Mouse (Mus musculus): ENCODE results near the gene Olfr96. TPM values are rescaled to one million over a fixed set of nuclear protein-coding genes. Genes with fewer than 3 reads are reported as not detected.

Gene Olfr96
- not detected for total RNA-seq (2023)

DNA sequence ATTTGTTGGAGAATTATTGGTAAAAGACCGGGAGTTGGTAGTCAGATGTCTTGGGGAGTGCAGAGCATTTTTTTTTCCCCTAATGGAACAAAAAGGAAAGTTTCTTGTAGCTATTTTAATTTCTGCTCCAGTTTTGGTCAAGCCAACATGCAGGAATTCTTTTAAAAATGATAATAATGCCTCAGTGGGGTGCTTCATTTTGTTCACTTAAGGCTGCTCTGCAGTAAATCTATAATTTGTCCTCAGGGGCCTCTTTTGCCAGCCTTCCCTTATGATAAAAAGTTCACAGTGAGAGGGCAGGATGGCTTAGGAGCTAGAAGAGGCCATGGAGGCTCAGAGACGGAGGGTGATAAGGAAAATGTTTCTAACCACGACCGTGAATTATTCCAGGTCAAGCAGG is at the start of gene Olfr96:
TSS of gene Olfr96 (plus strand) at position 301 of the 400 bp plus-strand sequence.

DNA sequence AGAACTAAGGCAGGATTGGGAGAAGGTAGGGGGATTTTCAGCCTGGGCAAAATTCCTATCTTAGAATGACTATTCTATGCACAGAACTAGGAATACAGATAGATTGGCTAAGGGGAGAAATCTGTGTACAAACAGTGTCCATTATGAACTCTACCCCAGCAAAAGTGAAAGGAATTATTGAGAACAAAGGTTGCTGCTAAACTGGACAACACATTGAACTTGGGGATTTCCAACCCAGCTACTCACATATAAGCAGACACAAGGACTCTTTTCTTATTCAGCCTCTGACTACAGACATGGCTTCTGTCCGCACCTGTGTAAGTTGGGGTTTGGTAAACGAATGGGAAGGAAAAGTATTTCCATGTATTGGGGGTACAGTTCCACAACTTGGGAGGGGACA is 26.3 kb upstream of the Olfr96 start, which contains the start of gene Ubd:
TSS of gene Ubd (plus strand) at position 237 of the 400 bp plus-strand sequence.

DNA sequence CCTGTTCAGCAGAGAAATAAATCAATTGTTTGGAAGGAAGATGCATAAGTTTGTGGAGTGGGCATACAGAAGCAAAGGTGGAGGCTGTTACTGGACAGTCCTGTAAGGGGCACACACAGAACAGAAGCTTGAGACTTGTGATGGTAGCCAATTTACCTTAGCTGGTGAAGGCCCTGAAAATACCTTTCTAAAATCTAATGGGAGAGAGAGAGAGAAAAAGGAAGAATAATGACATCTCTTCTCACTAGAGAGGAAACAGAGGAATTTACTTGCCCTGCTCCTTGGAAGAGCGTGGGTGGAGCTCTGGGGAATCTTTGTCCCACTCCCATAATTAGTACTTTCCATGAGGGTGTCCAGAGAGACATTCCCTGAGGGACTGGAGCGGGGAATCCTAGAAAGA is 19.1 kb upstream of the Olfr96 start, which contains the start of gene Olfr94:
TSS of gene Olfr94 (minus strand) at position 101 of the 400 bp plus-strand sequence.

DNA sequence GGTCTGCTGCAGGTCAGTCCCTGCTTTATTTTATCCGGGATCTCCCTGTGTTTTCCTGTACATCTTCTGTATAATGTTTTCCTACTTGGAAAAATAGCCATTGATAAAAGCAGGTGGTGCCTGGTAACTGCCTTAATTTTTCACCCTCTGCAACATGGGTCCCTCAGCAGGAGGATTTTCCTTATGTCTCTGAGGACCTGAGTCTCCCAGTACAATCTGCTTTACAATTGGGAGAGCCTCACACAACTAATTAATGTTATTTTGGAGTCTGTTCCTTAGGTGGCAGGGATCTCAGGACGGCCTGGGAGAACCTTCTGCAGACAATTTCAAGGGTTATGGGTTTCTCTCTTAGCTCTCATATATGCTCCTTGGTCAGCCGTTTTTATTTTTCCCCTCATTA is 6.9 kb upstream of the Olfr96 start, which contains the start of gene Olfr95:
TSS of gene Olfr95 (minus strand) at position 101 of the 400 bp plus-strand sequence.

DNA sequence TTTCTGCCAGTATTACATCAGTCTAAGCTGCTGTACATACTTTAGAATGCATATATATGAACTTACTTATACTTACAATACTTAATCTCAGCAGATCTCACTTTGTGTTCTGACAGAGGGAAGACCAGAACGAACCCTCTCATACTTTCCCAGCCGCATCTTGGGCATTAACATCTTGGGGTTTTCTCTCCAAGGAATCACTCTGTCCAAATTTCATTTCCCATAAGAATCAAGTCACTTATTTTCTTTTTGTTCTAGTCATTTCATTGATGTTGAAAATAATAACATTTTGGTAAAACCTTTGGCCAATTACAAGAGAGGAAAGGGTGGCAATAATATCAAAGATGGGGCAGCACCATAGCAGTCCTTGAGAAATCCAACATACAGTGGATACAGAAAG is 17.3 kb downstream of the Olfr96 start, which contains the start of gene Olfr97:
TSS of gene Olfr97 (minus strand) at position 101 of the 400 bp plus-strand sequence.

DNA sequence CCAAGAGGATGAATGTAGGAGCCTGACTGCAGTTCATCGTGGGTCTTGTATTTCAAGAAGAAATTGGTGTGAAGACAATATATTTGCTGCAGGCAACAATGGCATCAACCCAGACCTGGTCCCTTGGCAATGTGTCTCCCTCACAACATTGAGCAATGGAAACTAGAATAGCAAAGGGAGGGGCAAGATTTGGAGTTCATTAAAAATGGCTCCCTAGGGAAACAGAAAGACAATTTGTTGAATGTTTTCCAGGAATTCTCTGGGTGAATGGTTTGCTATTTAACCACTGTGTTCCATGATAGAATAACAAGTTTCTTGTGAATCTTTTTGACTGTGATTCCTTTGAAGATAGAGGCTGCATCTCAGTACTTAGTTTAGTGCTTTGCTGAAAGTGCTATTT is 43.7 kb downstream of the Olfr96 start, which contains the start of gene Olfr98:
TSS of gene Olfr98 (minus strand) at position 124 of the 400 bp plus-strand sequence.

DNA sequence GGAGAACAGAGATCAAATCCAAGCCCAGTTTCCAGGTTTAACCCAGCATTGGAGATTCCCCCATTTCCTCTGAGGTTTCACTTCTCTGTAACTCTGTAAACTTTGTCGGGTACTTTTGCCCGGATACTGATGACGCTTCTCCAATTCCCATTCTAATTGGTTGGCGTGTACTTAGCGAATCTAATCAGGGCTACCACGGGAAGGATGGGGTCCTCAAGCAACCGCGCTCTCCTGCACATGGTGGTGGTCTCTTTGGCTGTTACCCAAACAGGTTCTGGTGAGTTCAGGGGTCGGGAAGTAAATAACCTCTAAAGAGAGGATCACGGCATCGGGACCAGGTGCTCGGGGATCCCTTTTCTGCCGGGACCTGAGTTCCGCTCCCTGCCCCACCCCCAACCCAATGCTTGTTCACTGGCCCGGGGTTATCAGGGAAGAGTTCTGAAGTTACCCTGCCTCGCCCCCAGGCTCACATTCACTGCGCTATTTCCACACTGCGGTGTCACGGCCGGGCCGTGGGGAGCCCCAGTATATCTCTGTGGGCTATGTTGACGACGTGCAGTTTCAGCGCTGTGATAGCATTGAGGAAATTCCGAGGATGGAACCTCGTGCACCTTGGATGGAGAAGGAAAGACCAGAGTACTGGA is 50.2 kb downstream of the Olfr96 start, which contains the start of gene H2-M3:
TSS of gene H2-M3 (plus strand) at position 163 of the 644 bp plus-strand sequence.

Other genes starting within 250 kb of the Olfr96 start
- gene 2410137M14Rik, start 238.9 kb upstream of the Olfr96 start, total RNA-seq (2023): not detected
- gene H2-M5, start 230.6 kb upstream of the Olfr96 start, total RNA-seq (2023): not detected
- gene Zfp57, start 219.0 kb upstream of the Olfr96 start, total RNA-seq (2023): not detected
- gene Mog, start 196.7 kb upstream of the Olfr96 start, total RNA-seq (2023): not detected
- gene Gabbr1, start 174.2 kb upstream of the Olfr96 start, total RNA-seq (2023): 100 to 1,000 TPM; 136 to 147 TPM
- not detected for gene Olfr90, start 131.6 kb upstream of the Olfr96 start, total RNA-seq (2023)
- gene Olfr91, start 121.9 kb upstream of the Olfr96 start, total RNA-seq (2023): not detected
- gene Olfr92, start 100.1 kb upstream of the Olfr96 start, total RNA-seq (2023): not detected
- not detected for gene Olfr93, start 58.7 kb upstream of the Olfr96 start, total RNA-seq (2023)
- gene Ubd, start 26.3 kb upstream of the Olfr96 start, total RNA-seq (2023): under 1 TPM; 0.61 to 0.65 TPM
- gene Olfr94, start 19.2 kb upstream of the Olfr96 start, total RNA-seq (2023): not detected
- gene Olfr95, start 7.0 kb upstream of the Olfr96 start, total RNA-seq (2023): not detected
- not detected for gene Olfr97, start 17.2 kb downstream of the Olfr96 start, total RNA-seq (2023)
- gene Olfr98, start 43.6 kb downstream of the Olfr96 start, total RNA-seq (2023): not detected
- 10 to 100 TPM; 34.4 to 40.3 TPM for gene H2-M3, start 50.1 kb downstream of the Olfr96 start, total RNA-seq (2023)
- gene Olfr99, start 63.3 kb downstream of the Olfr96 start, total RNA-seq (2023): not detected
- gene Olfr101, start 84.2 kb downstream of the Olfr96 start, total RNA-seq (2023): not detected
- gene Olfr102, start 96.9 kb downstream of the Olfr96 start, total RNA-seq (2023): not detected
- not detected for gene Olfr103, start 119.6 kb downstream of the Olfr96 start, total RNA-seq (2023)
- not detected for gene Olfr104-ps, start 139.4 kb downstream of the Olfr96 start, total RNA-seq (2023)
- gene Olfr105-ps, start 158.9 kb downstream of the Olfr96 start, total RNA-seq (2023): not detected
- gene Olfr106-ps, start 170.2 kb downstream of the Olfr96 start, total RNA-seq (2023): not detected
- not detected for gene Olfr107, start 179.1 kb downstream of the Olfr96 start, total RNA-seq (2023)
- not detected for gene Olfr108, start 225.3 kb downstream of the Olfr96 start, total RNA-seq (2023)
- not detected for gene Olfr109, start 238.8 kb downstream of the Olfr96 start, total RNA-seq (2023)